Mouse (Mus musculus): ENCODE data around the gene Rock2.
A peak's percentile ranks its signal among the peaks of the same experiment; 100 is the strongest.

Rock2 gene

DNA sequence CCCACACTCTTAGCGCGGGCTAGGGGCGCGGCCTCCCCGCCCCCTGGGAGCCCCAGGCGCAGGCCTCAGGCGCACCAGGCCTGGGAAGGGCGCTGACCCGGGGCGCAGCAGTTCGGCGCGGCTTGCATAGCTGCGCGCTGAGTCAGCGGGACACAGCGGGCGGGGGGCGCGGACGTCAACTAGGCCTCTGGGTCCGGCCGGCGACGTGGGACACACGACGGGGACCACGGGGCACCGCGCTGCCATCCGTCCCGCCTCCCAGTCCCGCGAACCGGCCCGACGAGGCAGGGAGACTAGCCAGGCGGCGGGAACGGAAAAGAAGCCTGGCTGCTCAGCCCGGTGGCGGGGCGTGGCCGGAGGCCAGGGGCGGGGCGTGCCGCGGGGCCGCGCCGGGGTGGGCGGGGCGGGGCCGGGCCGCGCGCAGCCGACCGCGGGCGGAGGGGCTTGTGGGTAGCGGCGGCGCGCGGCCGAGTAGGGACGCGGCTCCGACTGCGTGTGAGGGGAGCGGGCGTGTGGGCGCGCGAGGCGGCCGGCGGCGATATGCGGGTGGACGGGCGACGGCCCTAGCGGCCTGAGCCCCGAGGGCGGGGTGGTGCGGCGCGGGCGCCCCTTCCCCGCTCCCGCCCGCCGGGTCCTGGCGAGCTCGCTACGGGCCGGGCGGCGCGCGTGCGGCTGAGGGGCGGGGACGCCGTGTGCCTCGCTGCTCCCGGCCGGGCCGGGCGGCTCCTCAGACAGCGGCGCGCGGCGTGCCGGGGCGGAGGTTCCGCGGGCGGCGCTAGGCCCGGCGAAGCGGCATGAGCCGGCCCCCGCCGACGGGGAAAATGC, at the start of gene Rock2:
Gene Rock2 (plus strand): TSS at position 500 of the 825 bp plus-strand sequence.
- DNase-seq, result peak; percentile 80 to 92

DNA sequence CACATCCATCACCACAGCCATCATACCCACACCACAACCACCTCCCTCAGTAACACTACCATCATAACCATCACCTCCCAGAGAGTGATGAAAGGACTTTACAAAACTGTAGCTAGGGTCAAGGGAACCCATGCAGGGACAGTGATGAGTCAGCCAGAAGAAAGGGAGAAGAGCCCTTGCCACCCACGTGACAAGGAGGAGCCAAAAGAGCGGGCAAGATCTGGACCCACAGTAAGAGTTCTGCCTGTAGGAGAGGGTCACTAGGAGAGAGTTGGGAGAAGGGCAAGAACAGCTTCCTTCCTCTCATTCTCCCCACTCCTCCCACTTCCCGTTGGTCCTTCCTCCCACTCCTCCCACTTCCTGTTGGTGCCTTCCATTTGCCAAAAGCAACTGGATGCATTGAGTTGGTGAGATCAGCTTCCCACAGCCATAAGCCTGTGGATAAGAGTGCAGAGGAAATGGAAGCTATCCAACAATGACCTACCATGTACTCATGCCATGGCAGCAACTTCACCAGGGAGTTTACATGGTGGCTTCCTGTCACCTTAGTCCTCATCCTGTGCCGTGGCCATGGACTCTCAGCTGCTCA, 47.4 kb upstream of the Rock2 start:
- DNase-seq, result no peak

DNA sequence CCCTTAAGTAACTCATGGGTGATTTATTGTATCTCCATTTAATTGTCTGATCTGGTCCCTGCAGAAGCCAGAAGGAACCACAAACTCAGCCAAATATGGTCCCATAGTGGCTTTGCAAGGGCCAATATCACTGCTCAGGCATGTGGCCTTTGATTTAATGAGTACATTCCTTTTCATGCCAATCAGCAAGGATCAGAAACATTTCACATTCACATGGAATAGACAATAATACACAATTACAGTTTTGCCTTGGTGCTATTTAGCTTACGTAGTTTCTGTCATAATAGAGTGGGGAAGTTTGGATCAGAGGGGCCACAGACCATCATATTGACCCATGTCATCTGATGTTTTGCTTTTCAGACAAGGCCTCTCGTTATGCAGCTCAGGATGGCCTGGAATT, 46.2 kb upstream of the Rock2 start:
- no peak for DNase-seq

DNA sequence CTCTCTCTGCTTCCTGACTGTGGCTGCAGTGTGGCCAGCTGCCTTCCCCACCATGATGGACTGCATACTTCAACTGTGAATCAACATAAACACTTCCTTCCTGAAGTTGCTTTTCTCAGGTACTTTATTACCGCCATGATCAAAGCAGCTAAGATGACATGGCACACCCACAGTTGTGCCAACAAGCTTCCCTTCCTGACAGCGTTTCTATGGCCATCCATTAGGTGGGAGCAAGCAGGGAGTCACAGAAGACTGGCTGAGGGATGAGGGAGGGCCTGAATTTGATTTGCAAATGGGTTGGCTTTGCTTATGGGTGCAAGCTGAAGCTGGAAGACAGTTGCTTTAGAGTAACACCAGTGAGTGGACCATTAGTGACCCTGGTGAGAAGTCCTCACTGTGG, 44.9 kb upstream of the Rock2 start:
- DNase-seq, result no peak

DNA sequence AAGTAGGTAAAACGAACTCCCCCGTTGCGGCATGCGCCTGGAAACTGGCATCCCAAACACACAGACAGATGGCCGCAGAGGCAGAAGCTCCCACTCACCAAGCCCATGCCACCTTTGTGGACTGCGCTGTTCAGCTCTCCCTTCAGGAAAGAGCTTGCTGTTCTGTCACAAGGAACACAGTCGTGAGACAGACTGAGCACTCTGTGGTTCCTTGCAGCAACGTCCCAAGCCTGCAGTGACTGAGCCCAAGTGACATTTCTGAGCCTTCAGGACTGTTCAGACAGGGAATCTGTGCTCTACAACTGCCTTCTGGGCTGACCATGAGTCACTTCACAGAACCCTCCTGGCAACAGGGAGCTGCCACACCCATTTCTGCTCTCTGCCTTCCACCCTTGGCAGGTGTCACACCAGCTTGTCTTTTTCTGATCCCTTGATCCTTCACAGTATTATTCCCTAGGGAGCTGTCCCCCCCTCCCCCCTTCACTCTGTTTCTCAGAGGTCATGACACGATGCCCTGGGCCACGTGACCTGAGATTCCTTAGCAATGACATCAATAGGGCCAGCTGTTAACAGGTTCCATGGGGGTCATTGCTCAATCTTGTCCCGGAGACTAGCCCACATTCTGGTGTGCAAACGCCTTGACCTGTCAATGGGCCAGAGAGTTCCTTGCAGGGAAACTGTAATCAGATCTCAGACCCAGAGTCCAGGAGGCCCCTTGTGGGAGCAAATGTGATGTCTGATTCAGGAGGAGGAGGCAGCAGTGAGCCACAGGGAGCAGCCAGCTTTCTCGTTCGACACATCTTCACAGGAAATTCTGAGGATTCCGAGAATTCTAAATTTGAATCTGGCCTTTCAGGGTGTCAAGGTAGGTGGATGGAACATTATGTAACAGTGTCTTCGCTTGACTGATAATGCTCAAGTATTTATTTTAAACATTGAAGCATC, 44.0 kb upstream of the Rock2 start:
- peak; percentile 77 to 79 for DNase-seq

DNA sequence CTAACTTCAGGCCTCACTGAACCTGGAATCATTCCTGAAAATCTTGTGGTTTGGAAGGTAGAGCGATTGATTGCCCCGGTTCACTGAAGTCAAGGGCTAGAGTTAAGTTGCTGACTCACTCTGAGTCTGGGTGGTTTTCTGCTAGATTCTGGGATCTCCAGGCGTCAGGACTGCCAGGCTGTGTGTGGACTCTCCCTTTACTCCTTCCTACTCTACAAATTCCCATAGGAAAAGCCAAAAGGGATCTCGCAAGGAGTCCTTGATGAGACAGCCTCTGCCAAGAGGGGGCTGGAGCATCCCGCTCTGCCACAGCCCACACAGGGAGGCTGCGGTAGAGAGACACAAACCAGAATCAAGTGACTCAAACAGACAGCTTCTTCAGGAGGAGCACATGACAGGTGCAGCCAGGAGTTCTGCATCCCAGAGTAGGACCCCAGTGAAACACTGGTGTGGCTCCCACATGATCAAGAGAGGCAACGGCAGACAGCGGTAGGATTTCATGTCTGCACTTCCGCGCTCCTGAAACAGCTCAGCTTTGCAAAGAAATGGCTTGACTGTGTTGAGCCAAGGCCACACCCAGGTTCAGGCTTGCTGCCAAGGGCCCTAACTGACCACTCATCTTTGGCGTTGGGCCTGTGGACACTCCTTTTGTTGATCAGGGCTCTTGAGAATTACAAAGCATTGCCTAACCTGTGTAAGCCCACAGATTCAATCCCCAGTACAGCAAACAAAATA, 41.1 kb upstream of the Rock2 start:
- DNase-seq, result peak in 1 of 2 experiments; percentile 47

DNA sequence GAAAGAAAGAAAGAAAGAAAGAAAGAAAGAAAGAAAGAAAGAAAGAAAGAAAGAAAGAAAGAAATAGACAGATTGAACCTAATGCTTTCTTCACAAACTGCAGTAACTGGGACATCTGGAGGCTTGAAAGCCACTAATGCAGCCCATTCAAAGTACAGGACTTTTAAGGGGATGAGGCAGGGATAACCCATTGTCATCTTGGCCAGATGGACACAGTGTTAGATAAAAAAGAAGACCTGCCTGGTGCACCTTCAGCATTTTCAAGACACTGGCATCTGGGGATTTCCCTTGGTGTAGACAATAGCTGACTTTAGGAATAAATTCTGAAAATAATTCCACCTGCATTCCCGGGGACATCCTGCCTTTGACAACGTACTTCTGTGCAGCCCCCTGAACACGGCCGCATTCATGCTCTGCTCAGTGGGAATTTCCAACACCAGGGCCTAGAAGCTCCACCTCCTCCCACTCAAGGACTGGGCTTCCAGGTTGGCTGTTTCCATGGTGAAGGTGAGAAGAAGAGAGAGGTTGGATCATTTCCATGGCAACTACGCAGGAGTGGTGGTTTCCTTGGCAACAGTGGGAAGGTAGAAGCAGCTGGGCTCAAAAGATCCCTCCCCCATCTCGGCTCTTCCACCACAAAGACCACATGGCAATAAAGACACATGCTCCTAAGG, 38.9 kb upstream of the Rock2 start:
- DNase-seq, result peak; percentile 67 to 77

DNA sequence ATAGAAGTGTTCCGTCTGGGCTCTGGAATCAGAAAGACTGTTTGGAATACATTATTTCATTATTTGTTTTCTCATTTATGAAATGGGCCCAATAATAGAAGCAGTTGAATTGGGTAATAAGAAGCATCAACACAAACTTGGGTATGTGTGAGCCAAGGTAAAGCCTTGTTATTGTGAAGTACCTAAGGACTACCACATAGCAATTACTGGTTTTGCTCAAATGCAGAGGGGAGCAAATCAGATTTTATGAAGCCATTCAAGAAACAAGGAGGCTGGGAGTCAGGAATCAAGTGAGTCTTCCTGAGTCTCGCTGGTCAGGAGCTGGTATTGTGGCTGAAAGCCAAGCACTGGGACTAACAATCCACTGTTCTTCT, 38.4 kb upstream of the Rock2 start:
- no peak for DNase-seq

DNA sequence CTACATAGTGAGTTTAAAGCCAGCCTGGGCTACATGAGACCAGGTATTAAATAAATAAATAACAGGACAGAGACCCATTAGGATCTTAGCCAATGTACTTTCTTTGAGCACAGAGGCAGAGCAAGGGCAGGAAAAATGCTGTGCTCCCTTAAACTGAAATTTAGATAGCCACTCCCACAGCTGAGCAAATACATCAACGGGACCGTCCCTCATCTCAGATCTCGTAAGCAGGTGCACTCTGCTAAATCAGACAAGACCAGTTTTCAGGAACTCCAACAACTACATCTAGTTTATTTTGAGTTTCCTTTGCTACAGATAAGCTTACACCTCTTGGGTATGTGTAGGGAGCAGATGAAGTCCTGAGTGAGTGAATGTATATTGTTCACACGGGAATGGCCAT, 36.6 kb upstream of the Rock2 start:
- no peak for DNase-seq

DNA sequence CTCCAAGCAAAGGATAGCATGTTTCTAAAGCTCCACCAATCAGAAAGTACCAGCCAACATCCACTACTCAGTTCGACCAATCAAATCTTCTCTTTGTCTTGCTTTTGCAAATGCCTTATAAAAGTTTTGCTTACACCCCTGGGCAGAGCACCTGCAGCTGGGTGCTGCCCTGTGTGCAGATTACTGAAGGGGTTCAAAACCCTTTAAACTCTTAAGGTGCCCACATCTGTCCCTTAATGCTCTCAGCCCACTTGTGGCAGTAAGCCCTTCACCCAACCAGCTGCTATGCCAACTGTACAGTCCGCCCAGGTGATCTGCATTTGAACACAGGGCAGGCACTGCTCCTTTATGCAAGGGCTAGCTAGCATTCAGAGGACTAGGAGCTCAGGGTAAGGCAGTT, 34.9 kb upstream of the Rock2 start:
- no peak for DNase-seq

DNA sequence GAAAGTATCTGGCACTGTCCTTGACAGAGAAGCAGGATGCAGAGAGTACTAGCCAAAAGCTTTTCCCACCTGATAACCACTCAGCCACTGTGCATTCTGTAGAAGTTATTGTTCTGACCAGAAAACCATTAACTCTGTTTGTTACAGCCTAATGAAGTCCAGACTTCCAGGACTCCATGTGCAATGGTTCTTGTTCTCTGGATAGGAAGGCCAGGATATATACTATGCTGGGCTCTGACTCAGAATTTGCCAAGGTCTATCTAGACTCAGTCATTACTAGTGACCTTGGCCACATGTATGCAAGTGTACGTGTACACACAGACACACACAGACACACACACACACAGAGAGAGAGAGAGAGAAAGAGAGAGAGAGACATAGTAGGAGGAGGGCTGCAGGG, 34.2 kb upstream of the Rock2 start:
- DNase-seq, result no peak

DNA sequence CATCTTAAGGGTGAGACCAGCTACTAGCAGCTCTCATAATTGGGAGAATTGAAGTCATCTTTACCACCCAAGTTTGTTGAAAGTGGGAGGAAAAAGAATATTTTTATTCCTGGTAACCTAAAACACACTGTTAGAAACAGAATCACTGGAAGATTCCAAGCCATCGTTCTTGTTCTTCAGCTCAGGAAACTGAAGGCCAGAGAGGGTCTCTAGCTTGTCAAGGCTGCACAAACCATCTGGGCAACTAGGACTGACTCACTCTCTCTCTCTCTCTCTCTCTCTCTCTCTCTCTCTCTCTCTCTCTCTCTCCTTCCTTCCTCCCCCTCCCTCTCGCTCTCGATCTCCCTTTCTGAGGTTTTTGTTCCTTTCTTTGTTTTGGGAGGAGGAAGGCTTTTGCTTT, 33.7 kb upstream of the Rock2 start:
- DNase-seq, result no peak

DNA sequence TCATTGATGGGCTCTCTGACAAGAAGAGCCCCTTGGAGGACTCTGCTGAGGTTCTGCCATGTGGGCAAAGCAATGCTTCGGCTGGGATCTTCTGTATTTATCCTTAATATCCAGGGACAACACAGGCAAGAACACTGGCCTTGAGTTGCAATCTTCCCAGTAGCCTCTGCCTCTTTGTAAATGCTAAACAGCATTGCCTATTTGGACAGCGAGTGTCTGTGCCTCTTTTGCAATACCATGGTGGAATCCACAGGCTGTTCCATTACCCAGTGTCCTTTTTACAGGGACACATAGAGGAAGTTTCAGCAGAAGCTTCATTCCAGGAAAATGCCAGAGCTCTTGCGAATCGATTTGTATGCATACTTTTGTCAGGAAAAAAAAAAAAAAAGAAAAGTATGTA, 30.2 kb upstream of the Rock2 start:
- DNase-seq, result no peak

DNA sequence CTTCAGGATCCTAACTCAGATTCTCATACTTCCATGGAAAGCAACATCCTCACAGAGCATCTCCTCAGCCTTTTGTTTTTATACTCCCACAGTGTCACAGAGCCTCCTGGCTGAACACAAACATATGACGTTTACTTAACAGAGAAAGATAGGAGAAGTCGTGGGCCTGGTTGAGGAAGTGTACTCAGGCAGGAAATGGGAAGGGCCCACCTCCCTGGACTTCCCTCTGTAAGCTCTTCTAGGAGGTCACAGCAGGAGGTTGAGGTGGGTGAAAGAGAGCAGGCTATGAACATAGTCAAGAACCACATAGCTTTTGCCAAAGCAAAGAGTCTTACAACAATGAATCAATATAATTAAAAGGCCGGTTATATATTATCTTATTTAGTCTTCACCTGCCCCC, 28.8 kb upstream of the Rock2 start:
- DNase-seq, result no peak

DNA sequence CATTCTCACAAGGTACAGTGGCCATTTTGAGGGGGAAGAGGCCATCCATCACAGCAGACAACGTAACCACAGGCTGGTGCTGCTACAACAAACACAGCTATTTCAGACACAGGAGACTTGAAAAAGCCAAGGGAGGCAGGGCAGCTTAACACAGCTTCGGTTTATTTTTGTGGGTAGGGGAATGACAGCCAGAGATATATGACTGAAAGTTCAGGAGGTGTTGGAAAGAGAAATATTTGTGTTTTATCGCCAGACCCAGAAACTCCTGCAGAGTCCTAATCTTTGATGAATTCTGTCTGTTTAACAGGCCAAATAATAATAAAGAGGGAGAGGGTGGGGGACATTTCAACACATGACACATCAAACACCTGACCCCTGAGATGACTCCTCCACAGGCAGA, 28.2 kb upstream of the Rock2 start:
- no peak for DNase-seq

DNA sequence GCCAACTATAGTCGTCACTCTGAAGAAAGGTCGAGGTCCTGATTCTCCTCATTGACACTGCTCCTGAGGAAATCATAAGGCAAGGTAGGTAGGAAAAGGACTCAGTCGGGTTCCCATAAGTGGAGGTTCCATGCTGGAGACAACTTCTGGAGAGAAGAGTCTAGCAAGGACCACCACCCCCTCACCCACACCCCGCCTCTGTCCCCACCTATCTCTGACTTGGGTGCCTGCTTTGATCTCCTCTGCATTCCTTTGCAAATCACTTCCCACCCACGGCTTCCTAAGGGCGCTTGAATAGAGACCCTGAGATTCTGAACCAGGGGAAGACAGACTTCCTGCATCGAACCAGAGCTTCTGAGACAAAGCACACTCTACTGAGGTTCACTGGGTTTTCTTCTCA, 27.4 kb upstream of the Rock2 start:
- DNase-seq, result no peak

DNA sequence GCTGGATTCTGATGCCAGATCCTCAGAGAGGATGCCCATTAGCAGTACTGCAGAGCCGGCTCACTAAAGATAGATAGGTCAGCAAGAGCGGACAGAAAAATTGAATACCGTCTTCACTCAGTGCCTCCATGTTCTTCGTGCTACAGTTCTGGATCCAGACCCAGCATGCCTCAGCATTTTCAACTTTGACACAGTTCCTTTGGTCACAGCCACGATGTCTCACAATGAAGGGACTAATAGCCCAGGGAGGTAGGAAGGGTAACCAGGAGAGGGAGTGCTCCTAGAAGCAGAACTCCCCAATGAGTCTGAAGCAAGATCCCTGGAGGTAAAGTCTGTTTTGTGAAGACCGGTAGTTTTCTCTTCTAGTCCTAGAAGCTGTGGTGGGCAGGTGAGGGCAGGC, 26.1 kb upstream of the Rock2 start:
- no peak for DNase-seq

DNA sequence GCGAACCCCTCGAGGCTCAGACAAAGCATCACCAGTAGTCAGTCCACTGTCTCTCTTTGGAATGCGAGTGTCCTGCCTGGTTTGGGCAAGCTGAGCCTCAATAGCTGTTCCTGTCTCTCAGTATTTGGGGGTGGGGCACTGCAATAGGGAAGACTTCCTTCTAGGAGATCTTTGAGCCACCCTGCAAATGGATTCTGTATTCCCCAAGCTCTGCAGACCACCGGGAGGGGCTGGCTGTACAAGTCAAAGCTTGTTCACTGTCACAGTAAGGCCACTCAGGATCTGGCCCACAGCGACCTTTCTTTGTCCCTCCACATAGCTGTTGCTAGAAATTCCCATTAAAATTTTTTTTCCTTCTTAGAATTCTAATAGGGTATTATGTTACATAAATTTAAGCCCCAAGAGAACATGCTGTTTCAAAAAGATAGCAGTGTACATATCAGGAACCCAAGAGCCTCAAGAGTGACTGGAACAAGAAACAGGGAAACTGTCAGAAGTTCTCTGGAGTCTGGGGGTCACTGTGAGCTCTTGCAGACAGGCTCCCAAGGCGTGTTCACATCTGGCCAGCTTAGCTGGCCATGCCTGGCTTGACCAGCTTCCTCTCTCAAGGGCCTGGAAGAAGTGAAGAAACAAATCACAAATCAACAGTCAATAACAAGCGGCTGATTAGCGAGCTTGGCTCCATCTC, 25.5 kb upstream of the Rock2 start:
- no peak for DNase-seq

DNA sequence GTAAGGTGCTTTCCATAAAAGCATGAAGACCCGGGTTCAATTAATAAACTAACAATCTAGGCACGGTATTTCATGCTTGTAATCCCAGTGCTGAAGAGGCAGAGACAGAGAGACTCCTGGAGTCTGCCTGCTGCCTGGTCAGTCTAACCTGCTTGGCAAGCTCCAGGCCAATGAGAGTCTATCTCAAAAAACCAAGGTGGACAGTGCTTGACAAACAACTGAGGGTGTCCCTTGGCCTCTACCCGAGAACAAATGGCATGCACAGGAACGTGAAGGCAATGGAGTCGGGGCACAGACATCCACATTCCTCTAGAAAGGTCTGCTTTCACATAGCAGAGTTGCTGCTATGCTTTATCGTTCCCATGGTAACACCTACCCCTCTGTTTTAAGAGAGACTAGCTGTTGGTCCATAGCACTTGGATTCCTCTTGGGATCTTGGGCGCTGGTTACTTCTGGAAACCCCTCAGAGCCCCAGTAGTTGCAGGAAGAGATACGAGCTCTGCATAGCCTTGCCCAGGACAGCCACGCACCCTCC, 24.8 kb upstream of the Rock2 start:
- no peak for DNase-seq

DNA sequence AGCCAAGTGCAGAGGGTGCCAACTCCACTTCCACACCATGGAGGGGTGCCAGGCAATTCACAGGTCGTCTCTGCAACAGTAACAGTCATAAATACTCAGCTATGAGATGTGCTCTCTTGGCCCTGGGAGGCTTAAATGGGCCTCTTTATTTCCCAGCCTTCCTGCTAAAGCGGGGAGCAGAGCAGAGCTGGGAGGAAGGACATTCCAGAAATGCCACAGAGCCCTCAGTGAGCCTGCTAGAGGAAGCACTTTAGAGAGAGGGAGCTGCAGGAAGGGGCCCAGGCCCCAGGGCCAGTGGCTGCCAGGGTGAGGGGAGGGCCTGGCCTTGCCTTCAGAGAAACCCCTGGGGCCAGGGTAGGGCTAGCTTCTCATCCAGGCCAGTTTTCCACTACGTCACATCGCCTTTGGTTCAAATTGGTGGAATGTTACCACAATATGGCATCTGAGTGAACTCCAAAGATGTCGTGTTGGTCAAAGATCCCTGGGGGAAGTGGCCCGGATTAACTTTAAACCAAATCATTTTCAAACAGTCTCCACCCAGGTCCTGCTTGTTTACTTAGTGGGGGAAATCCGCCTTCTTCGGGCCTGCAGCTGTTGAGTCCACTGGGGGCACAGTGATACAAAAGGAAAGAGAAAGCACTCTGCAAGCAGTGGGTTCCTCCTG, 24.2 kb upstream of the Rock2 start:
- peak; percentile 73 to 77 for DNase-seq

DNA sequence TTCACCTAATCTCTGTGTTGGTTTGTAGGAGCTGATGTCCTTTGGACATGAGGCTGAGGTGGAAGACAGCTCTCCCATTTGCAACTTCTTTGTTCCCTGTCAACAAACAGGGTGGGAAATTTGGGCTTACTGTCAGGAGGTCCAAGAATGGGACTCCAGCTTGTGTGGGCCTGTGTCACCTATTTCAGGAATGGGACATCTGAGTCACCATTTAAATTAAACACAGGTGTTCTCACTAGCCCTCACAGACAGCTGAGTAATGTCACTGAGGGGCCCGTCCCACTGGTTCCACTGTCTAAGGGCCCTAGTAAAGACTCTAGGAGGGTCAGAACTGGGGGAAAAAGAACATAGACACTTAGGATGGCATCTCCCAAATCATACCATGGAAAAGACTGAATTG, 22.7 kb upstream of the Rock2 start:
- no peak for DNase-seq
